Mouse (Mus musculus) spleen, adult 2 months (tissue): ENCODE measurements around the gene Dapp1.

ENCODE experiments used
- CTCF ChIP-seq: fragments of 200-500 bp; IDR thresholded peaks from 2 replicates; pipeline ENCODE4 v1.5.1; 2011; ENCODE audit warnings: mild to moderate bottlenecking, inconsistent platforms; ENCODE audit not compliant: insufficient read depth, insufficient read length, insufficient replicate concordance; ENCODE audit errors: extremely low read depth
- POLR2A ChIP-seq: fragments of 200-500 bp; IDR thresholded peaks from 2 replicates; pipeline ENCODE4 v1.6.1; 2011; ENCODE audit warnings: low read depth, low read length, inconsistent platforms

DNA sequence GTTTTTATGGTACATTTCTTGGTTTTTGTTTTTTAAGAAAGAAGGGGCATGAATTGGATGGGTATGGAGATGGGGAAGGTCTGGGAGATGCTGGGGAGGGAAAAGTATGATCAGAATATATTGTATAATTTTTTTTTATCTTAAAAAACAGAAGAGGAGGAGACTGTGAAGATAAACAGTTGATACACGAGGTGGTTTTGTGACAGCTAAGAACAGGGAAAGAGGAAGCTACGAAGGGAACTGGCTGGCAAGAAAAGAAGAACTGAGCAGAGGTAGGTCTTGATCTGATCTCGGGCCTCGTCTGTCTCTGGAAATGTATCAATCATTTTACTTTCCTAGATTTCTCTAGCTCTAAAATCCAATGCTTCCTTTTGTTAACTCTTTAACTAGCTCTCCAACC is 33.8 kb downstream of the Dapp1 start:
- no peak for TF ChIP-seq POLR2A
- no peak for TF ChIP-seq CTCF
